Mouse (Mus musculus) small intestine, adult 2 months (tissue): ENCODE data around the gene Foxp1.

Experiments used
- CTCF ChIP-seq: fragments of 200-500 bp; IDR thresholded peaks from 2 replicates; pipeline ENCODE4 v1.5.1; 2012; ENCODE audit warnings: low read depth, mild to moderate bottlenecking, control low read depth, inconsistent platforms, low read length, moderate library complexity, mixed read lengths; ENCODE audit not compliant: insufficient replicate concordance, insufficient read length; ENCODE audit errors: extremely low read depth
- POLR2A ChIP-seq: fragments of 200-500 bp; IDR thresholded peaks from 2 replicates; pipeline ENCODE4 v1.6.1; 2012; ENCODE audit warnings: low read depth, mild to moderate bottlenecking, control low read depth, inconsistent platforms, low read length, moderate library complexity

- TF ChIP-seq POLR2A (no peak), CTCF (no peak)
Observed at GRCm38 (mm10) chr6:99509189-99509592, 13.3 kb downstream of the Foxp1 start.
